Mouse (Mus musculus) liver, embryonic 11.5 days (tissue): ENCODE measurements around the gene Sh3rf3. TPM values are rescaled to one million over a fixed set of nuclear protein-coding genes. Genes with fewer than 3 reads are reported as not detected.

Experiments
- ATAC-seq: fragments of 200-750 bp; cut with Nextera tagmentation; replicated peaks from 2 replicates; pipeline ENCODE4 v1.8.0; 2017; ENCODE audit warnings: moderate number of reproducible peaks, mild to moderate bottlenecking, moderate TSS enrichment, moderate library complexity; ENCODE audit not compliant: low FRiP score
- DNase-seq: peaks from one replicate; pipeline ENCODE4 v3.0.0-alpha.2; 2017; ENCODE audit warnings: low spot score
- H3K27ac ChIP-seq: fragments of 300-500 bp; sonication (generic); 2 replicates; pipeline ENCODE4 v1.5.1; 2014; ENCODE audit warnings: mild to moderate bottlenecking, low read depth, low read length, control low read depth
- H3K27me3 ChIP-seq: fragments of 300-500 bp; sonication (generic); replicated peaks from 2 replicates; pipeline ENCODE4 v1.6.1; 2014; ENCODE audit warnings: low read length, mixed read lengths; ENCODE audit not compliant: control insufficient read depth, insufficient read depth
- H3K36me3 ChIP-seq: fragments of 300-500 bp; sonication (generic); 2 replicates; pipeline ENCODE4 v1.6.1; 2014; ENCODE audit warnings: mild to moderate bottlenecking, low read length, moderate library complexity, mixed read lengths; ENCODE audit not compliant: control insufficient read depth, insufficient read depth
- H3K4me1 ChIP-seq: fragments of 300-500 bp; sonication (generic); replicated peaks from 2 replicates; pipeline ENCODE4 v1.6.1; 2014; ENCODE audit warnings: low read length, mixed read lengths; ENCODE audit not compliant: control insufficient read depth, insufficient read depth
- H3K4me2 ChIP-seq: fragments of 300-500 bp; sonication (generic); 2 replicates; pipeline ENCODE4 v1.6.1; 2014; ENCODE audit warnings: mild to moderate bottlenecking, control low read depth, moderate library complexity
- H3K4me3 ChIP-seq: fragments of 300-500 bp; sonication (generic); 2 replicates; pipeline ENCODE4 v1.5.1; 2014; ENCODE audit warnings: low read depth, low read length, control low read depth
- H3K9ac ChIP-seq: fragments of 300-500 bp; sonication (generic); 2 replicates; pipeline ENCODE4 v1.6.1; 2014; ENCODE audit warnings: low read depth, low read length, control low read depth
- H3K9me3 ChIP-seq: fragments of 300-500 bp; sonication (generic); 2 replicates; pipeline ENCODE4 v1.6.1; 2016; ENCODE audit warnings: low read length, inconsistent platforms, mixed read lengths; ENCODE audit not compliant: control insufficient read depth
- WGBS: fragments of 180-500 bp; shearing (Covaris S2); extraction: QIAGEN DNeasy Blood & Tissue Kit; methylation state at CpG from one replicate; pipeline ENCODE4 v1.1.7; 2014; 5-methylcytosine and 5-hydroxymethylcytosine counted together
- polyA plus RNA-seq: library from polyadenylated mRNA; unstranded; fragments of >200 nt; fragmentation: Nextera tagmentation; extraction: Ambion mirVana; gene quantifications from 2 replicates; pipeline ENCODE4 v1.2.1, GENCODE M21; 2014

The Sh3rf3 gene
- polyA plus RNA-seq, 1 experiment from 2014 or later = not detected

GRCm38 (mm10) chr10:58979320-58979959, 166.3 kb downstream of the Sh3rf3 start:
- H3K27ac ChIP-seq = no peak overlapping the region
- H3K27me3 ChIP-seq = no peaks in the 10 kb centered on the region
- ATAC-seq = no peak
- no peaks in the 10 kb centered on the region for H3K36me3 ChIP-seq
- H3K4me2 ChIP-seq = no peak overlapping the region
- H3K4me3 ChIP-seq = no peak overlapping the region
- no peak for DNase-seq
- H3K9ac ChIP-seq = no peak overlapping the region
- no peaks in the 10 kb centered on the region for H3K4me1 ChIP-seq
- 64% methylated on average over 7 of the region's 7 CpGs for WGBS
- H3K9me3 ChIP-seq = no peaks in the 10 kb centered on the region

- Histone ChIP-seq H3K9me3 (no peaks in the 10 kb centered on the region), H3K27ac (no peak overlapping the region), H3K4me1 (no peaks in the 10 kb centered on the region), H3K4me3 (no peak overlapping the region), H3K4me2 (no peak overlapping the region), H3K27me3 (no peaks in the 10 kb centered on the region), H3K36me3 (no peaks in the 10 kb centered on the region), H3K9ac (no peak overlapping the region)
- 83% methylated on average over 9 of the region's 9 CpGs for WGBS
- no peak for ATAC-seq
- DNase-seq = no peak
These were observed 168.6 kb downstream of the Sh3rf3 start for GRCm38 (mm10) chr10:58981674-58982329.

GRCm38 (mm10) chr10:58982546-58983154, 169.5 kb downstream of the Sh3rf3 start:
- H3K9me3 ChIP-seq = no peaks in the 10 kb centered on the region
- no peak for DNase-seq
- 84% methylated on average over 5 of the region's 5 CpGs for WGBS

GRCm38 (mm10) chr10:58991611-58992010, 178.5 kb downstream of the Sh3rf3 start:
- WGBS = 76% methylated on average over 3 of the region's 3 CpGs
- ATAC-seq (no peak), DNase-seq (no peak)
- H3K4me1 ChIP-seq = no peaks in the 10 kb centered on the region
- H3K9me3 ChIP-seq = no peaks in the 10 kb centered on the region
- no peak overlapping the region for H3K9ac ChIP-seq
- no peak overlapping the region for H3K27ac ChIP-seq
- H3K36me3 ChIP-seq = no peaks in the 10 kb centered on the region
- no peak overlapping the region for H3K4me2 ChIP-seq
- H3K4me3 ChIP-seq = no peak overlapping the region
- no peaks in the 10 kb centered on the region for H3K27me3 ChIP-seq

More at GRCm38 (mm10) chr10:58982546-58983154, 169.5 kb downstream of the Sh3rf3 start:
- no peak for ATAC-seq
- no peaks in the 10 kb centered on the region for H3K27me3 ChIP-seq
- no peak overlapping the region for H3K4me2 ChIP-seq
- no peak overlapping the region for H3K4me3 ChIP-seq
- H3K27ac ChIP-seq = no peak overlapping the region
- H3K4me1 ChIP-seq = no peaks in the 10 kb centered on the region
- no peak overlapping the region for H3K9ac ChIP-seq
- H3K36me3 ChIP-seq = no peaks in the 10 kb centered on the region

GRCm38 (mm10) chr10:58994726-58995125, 181.6 kb downstream of the Sh3rf3 start:
- no peaks in the 10 kb centered on the region for H3K36me3 ChIP-seq
- no peaks in the 10 kb centered on the region for H3K27me3 ChIP-seq
- no peaks in the 10 kb centered on the region for H3K4me1 ChIP-seq
- no peak overlapping the region for H3K27ac ChIP-seq
- no peak overlapping the region for H3K4me2 ChIP-seq
- 67% methylated on average over 2 of the region's 2 CpGs for WGBS
- no peak for DNase-seq
- H3K9me3 ChIP-seq = no peaks in the 10 kb centered on the region
- no peak overlapping the region for H3K4me3 ChIP-seq
- H3K9ac ChIP-seq = no peak overlapping the region
- ATAC-seq = no peak

GRCm38 (mm10) chr10:58995132-58995531, 182.0 kb downstream of the Sh3rf3 start:
- Histone ChIP-seq H3K9me3 (no peaks in the 10 kb centered on the region), H3K27ac (no peak overlapping the region), H3K9ac (no peak overlapping the region), H3K36me3 (no peaks in the 10 kb centered on the region), H3K4me1 (no peaks in the 10 kb centered on the region), H3K4me3 (no peak overlapping the region), H3K4me2 (no peak overlapping the region), H3K27me3 (no peaks in the 10 kb centered on the region)
- ATAC-seq (no peak), DNase-seq (no peak)
- WGBS = 76% methylated on average over 3 of the region's 3 CpGs

- Histone ChIP-seq H3K9ac (no peak overlapping the region), H3K36me3 (no peaks in the 10 kb centered on the region), H3K4me2 (no peak overlapping the region), H3K27me3 (no peaks in the 10 kb centered on the region), H3K4me3 (no peak overlapping the region), H3K4me1 (no peaks in the 10 kb centered on the region), H3K9me3 (no peaks in the 10 kb centered on the region), H3K27ac (no peak overlapping the region)
- WGBS = 86% methylated on average over 9 of the region's 9 CpGs
- no peak for ATAC-seq
- no peak for DNase-seq
These were observed 189.2 kb downstream of the Sh3rf3 start for GRCm38 (mm10) chr10:59002361-59002760.

- Histone ChIP-seq H3K4me1 (no peaks in the 10 kb centered on the region), H3K9ac (no peak overlapping the region), H3K4me2 (no peak overlapping the region), H3K27ac (no peak overlapping the region), H3K9me3 (no peaks in the 10 kb centered on the region), H3K27me3 (no peaks in the 10 kb centered on the region), H3K4me3 (no peak overlapping the region), H3K36me3 (no peaks in the 10 kb centered on the region)
- no peak for DNase-seq
- WGBS = 80% methylated on average over 7 of the region's 7 CpGs
- no peak for ATAC-seq
These were observed 198.3 kb downstream of the Sh3rf3 start for GRCm38 (mm10) chr10:59011415-59011814.

GRCm38 (mm10) chr10:59013618-59014017, 200.5 kb downstream of the Sh3rf3 start:
- no peak overlapping the region for H3K9ac ChIP-seq
- no peak overlapping the region for H3K4me3 ChIP-seq
- no peak overlapping the region for H3K27ac ChIP-seq
- ATAC-seq (no peak), DNase-seq (no peak)
- H3K36me3 ChIP-seq = no peaks in the 10 kb centered on the region
- H3K9me3 ChIP-seq = no peaks in the 10 kb centered on the region
- H3K4me1 ChIP-seq = no peaks in the 10 kb centered on the region
- 87% methylated on average over 9 of the region's 9 CpGs for WGBS
- no peaks in the 10 kb centered on the region for H3K27me3 ChIP-seq
- no peak overlapping the region for H3K4me2 ChIP-seq
